Mouse (Mus musculus) limb, embryonic 12.5 days (tissue): Measurements from ENCODE around the gene Olfr279. TPM values are rescaled to one million over a fixed set of nuclear protein-coding genes. Genes with fewer than 3 reads are reported as not detected.
"Not testable (repeated sequence)": the region's sequence is repeated elsewhere in the genome, so short reads cannot be mapped to it uniquely, and the experiment has no call there.

Source experiments
- ATAC-seq: fragments of 200-750 bp; cut with Nextera tagmentation; 2 replicates; pipeline ENCODE4 v1.8.0; 2017; ENCODE audit warnings: low read depth, moderate TSS enrichment; ENCODE audit not compliant: insufficient number of reproducible peaks, insufficient read depth, low FRiP score, low TSS enrichment
- H3K27ac ChIP-seq: fragments of 300-500 bp; sonication (generic); 2 replicates; pipeline ENCODE4 v1.5.1; 2016; ENCODE audit warnings: mild to moderate bottlenecking, moderate library complexity
- H3K27me3 ChIP-seq: fragments of 300-500 bp; sonication (generic); 2 replicates; pipeline ENCODE4 v1.6.1; 2016; ENCODE audit warnings: mild to moderate bottlenecking, moderate library complexity
- H3K36me3 ChIP-seq: fragments of 300-500 bp; sonication (generic); 2 replicates; pipeline ENCODE4 v1.6.1; 2016; ENCODE audit warnings: mild to moderate bottlenecking, moderate library complexity
- H3K4me1 ChIP-seq: fragments of 300-500 bp; sonication (generic); replicated peaks from 2 replicates; pipeline ENCODE4 v1.6.1; 2016
- H3K4me2 ChIP-seq: fragments of 300-500 bp; sonication (generic); 2 replicates; pipeline ENCODE4 v1.6.1; 2016; ENCODE audit warnings: mild to moderate bottlenecking, moderate library complexity
- H3K4me3 ChIP-seq: fragments of 300-500 bp; sonication (generic); replicated peaks from 2 replicates; pipeline ENCODE4 v1.5.1; 2016; ENCODE audit warnings: mild to moderate bottlenecking
- H3K9ac ChIP-seq: fragments of 300-500 bp; sonication (generic); replicated peaks from 2 replicates; pipeline ENCODE4 v1.6.1; 2016; ENCODE audit warnings: mild to moderate bottlenecking, moderate library complexity
- H3K9me3 ChIP-seq: fragments of 300-500 bp; sonication (generic); 2 replicates; pipeline ENCODE4 v1.6.1; 2016; ENCODE audit warnings: mild to moderate bottlenecking, moderate library complexity
- WGBS: fragments of 180-500 bp; shearing (Covaris S2); methylation state at CpG from one replicate; pipeline ENCODE4 v1.1.7; 2016; 5-methylcytosine and 5-hydroxymethylcytosine counted together
- polyA plus RNA-seq: library from polyadenylated mRNA; unstranded; fragments of >200 nt; fragmentation: Nextera tagmentation; extraction: Ambion mirVana; gene quantifications from 2 replicates; pipeline ENCODE4 v1.2.1, GENCODE M21; 2016

The Olfr279 gene
- polyA plus RNA-seq, 1 experiment from 2014 or later = not detected

GRCm38 (mm10) chr15:98511386-98511928 lies 19.3 kb downstream of the Olfr279 start:
- no peaks in the 10 kb centered on the region for H3K36me3 ChIP-seq
- no peaks in the 10 kb centered on the region for H3K9me3 ChIP-seq
- WGBS = 81% methylated on average over 13 of the region's 13 CpGs
- H3K27ac ChIP-seq = no peak overlapping the region
- H3K9ac ChIP-seq = no peak overlapping the region
- no peaks in the 10 kb centered on the region for H3K27me3 ChIP-seq
- H3K4me2 ChIP-seq = no peak overlapping the region
- ATAC-seq = no peak
- H3K4me1 ChIP-seq = peaks cover 7% of the 10 kb centered on the region
- no peak overlapping the region for H3K4me3 ChIP-seq

GRCm38 (mm10) chr15:98512232-98512631 lies 20.0 kb downstream of the Olfr279 start:
- ATAC-seq = no peak
- Histone ChIP-seq H3K36me3 (peaks cover 5% of the 10 kb centered on the region; the same call in 1 of the 2 replicates), H3K27ac (no peak overlapping the region), H3K9ac (no peak overlapping the region), H3K4me3 (no peak overlapping the region), H3K4me1 (peaks cover 7% of the 10 kb centered on the region), H3K27me3 (no peaks in the 10 kb centered on the region), H3K4me2 (no peak overlapping the region), H3K9me3 (no peaks in the 10 kb centered on the region)
- WGBS = 72% methylated on average over 8 of the region's 8 CpGs

- Histone ChIP-seq H3K9me3 (no peaks in the 10 kb centered on the region), H3K4me1 (peaks cover 7% of the 10 kb centered on the region), H3K27ac (no peak overlapping the region), H3K36me3 (peaks cover 12% of the 10 kb centered on the region), H3K27me3 (no peaks in the 10 kb centered on the region), H3K4me2 (no peak overlapping the region), H3K9ac (no peak overlapping the region), H3K4me3 (no peak overlapping the region)
- WGBS = 59% methylated on average over 17 of the region's 17 CpGs
- ATAC-seq = no peak
Observed at GRCm38 (mm10) chr15:98512799-98513321, 20.7 kb downstream of the Olfr279 start.

GRCm38 (mm10) chr15:98513676-98514075 lies 21.5 kb downstream of the Olfr279 start:
- H3K9me3 ChIP-seq, H3K27me3 ChIP-seq, H3K4me2 ChIP-seq, H3K27ac ChIP-seq, H3K9ac ChIP-seq, ATAC-seq, H3K4me3 ChIP-seq, H3K4me1 ChIP-seq: not testable (repeated sequence)
- WGBS = 64% methylated on average over 3 of the region's 3 CpGs
- peaks cover 20% of the 10 kb centered on the region for H3K36me3 ChIP-seq

GRCm38 (mm10) chr15:98514146-98514545 lies 21.9 kb downstream of the Olfr279 start:
- no peak overlapping the region for H3K27ac ChIP-seq

GRCm38 (mm10) chr15:98514845-98515244 lies 22.6 kb downstream of the Olfr279 start:
- not testable (repeated sequence) for H3K4me3 ChIP-seq, H3K27ac ChIP-seq, H3K27me3 ChIP-seq, H3K4me1 ChIP-seq, H3K9ac ChIP-seq, ATAC-seq, H3K4me2 ChIP-seq, H3K9me3 ChIP-seq
- H3K36me3 ChIP-seq = peaks cover 25% of the 10 kb centered on the region
- WGBS = 81% methylated on average over 2 of the region's 2 CpGs

More at GRCm38 (mm10) chr15:98514146-98514545, 21.9 kb downstream of the Olfr279 start:
- peaks cover 20% of the 10 kb centered on the region for H3K36me3 ChIP-seq
- peaks cover 7% of the 10 kb centered on the region for H3K4me1 ChIP-seq
- no peak for ATAC-seq
- no peaks in the 10 kb centered on the region for H3K9me3 ChIP-seq
- 87% methylated on average over 8 of the region's 8 CpGs for WGBS
- no peak overlapping the region for H3K4me3 ChIP-seq
- no peaks in the 10 kb centered on the region for H3K27me3 ChIP-seq
- H3K9ac ChIP-seq = no peak overlapping the region
- H3K4me2 ChIP-seq = no peak overlapping the region

- no peak overlapping the region for H3K4me2 ChIP-seq
Observed at GRCm38 (mm10) chr15:98517380-98518355, 25.5 kb downstream of the Olfr279 start.

GRCm38 (mm10) chr15:98521245-98521644 lies 29.0 kb downstream of the Olfr279 start:
- no peak overlapping the region for H3K9ac ChIP-seq
- H3K27me3 ChIP-seq = no peaks in the 10 kb centered on the region
- H3K36me3 ChIP-seq = peaks cover 87% of the 10 kb centered on the region
- H3K4me3 ChIP-seq = no peak overlapping the region
- H3K4me1 ChIP-seq = no peaks in the 10 kb centered on the region
- 91% methylated on average over 3 of the region's 3 CpGs for WGBS
- H3K27ac ChIP-seq = no peak overlapping the region
- no peak overlapping the region for H3K4me2 ChIP-seq
- no peaks in the 10 kb centered on the region for H3K9me3 ChIP-seq
- no peak for ATAC-seq

More at GRCm38 (mm10) chr15:98517380-98518355, 25.5 kb downstream of the Olfr279 start:
- Histone ChIP-seq H3K9ac (no peak overlapping the region), H3K27me3 (no peaks in the 10 kb centered on the region), H3K27ac (no peak overlapping the region), H3K4me3 (no peak overlapping the region), H3K9me3 (no peaks in the 10 kb centered on the region), H3K4me1 (no peaks in the 10 kb centered on the region), H3K36me3 (peaks cover 54% of the 10 kb centered on the region)
- no peak for ATAC-seq
- WGBS = 72% methylated on average over 16 of the region's 16 CpGs

GRCm38 (mm10) chr15:98526057-98526456 lies 33.9 kb downstream of the Olfr279 start:
- H3K36me3 ChIP-seq = peaks cover 97% of the 10 kb centered on the region
- no peaks in the 10 kb centered on the region for H3K27me3 ChIP-seq
- no peak overlapping the region for H3K4me2 ChIP-seq
- H3K4me1 ChIP-seq = no peaks in the 10 kb centered on the region
- H3K4me3 ChIP-seq = no peak overlapping the region
- ATAC-seq = no peak
- 75% methylated on average over 5 of the region's 5 CpGs for WGBS
- H3K9me3 ChIP-seq = no peaks in the 10 kb centered on the region
- no peak overlapping the region for H3K27ac ChIP-seq
- H3K9ac ChIP-seq = no peak overlapping the region

- Histone ChIP-seq H3K9me3 (no peaks in the 10 kb centered on the region), H3K4me3 (no peak overlapping the region), H3K36me3 (peaks cover 96% of the 10 kb centered on the region), H3K4me2 (no peak overlapping the region), H3K27ac (no peak overlapping the region), H3K9ac (no peak overlapping the region), H3K27me3 (no peaks in the 10 kb centered on the region), H3K4me1 (peaks cover 6% of the 10 kb centered on the region)
- no peak for ATAC-seq
- WGBS = 95% methylated on average over 5 of the region's 5 CpGs
Observed at GRCm38 (mm10) chr15:98527056-98527771, 35.0 kb downstream of the Olfr279 start.

- WGBS = 88% methylated on average over 5 of the region's 5 CpGs
- no peak overlapping the region for H3K27ac ChIP-seq
- H3K36me3 ChIP-seq = peaks cover 87% of the 10 kb centered on the region
Observed at GRCm38 (mm10) chr15:98528066-98528563, 35.9 kb downstream of the Olfr279 start.

More at GRCm38 (mm10) chr15:98528066-98528563, 35.9 kb downstream of the Olfr279 start:
- Histone ChIP-seq H3K4me1 (peaks cover 12% of the 10 kb centered on the region), H3K9me3 (no peaks in the 10 kb centered on the region), H3K4me2 (no peak overlapping the region), H3K27me3 (no peaks in the 10 kb centered on the region), H3K9ac (no peak overlapping the region), H3K4me3 (no peak overlapping the region)
- no peak for ATAC-seq
